Mouse (Mus musculus) liver, adult 2 months (tissue): Measurements from ENCODE around the gene Gm37240.

Source experiments
- CTCF ChIP-seq: fragments of 200-500 bp; IDR thresholded peaks from 2 replicates; pipeline ENCODE4 v1.5.1; 2011; ENCODE audit warnings: low read depth, low read length, control low read depth
- POLR2A ChIP-seq: fragments of 200-500 bp; IDR thresholded peaks from 2 replicates; pipeline ENCODE4 v1.6.1; 2011; ENCODE audit warnings: low read length, control low read depth; ENCODE audit not compliant: insufficient read depth; ENCODE audit errors: extremely low read depth

DNA sequence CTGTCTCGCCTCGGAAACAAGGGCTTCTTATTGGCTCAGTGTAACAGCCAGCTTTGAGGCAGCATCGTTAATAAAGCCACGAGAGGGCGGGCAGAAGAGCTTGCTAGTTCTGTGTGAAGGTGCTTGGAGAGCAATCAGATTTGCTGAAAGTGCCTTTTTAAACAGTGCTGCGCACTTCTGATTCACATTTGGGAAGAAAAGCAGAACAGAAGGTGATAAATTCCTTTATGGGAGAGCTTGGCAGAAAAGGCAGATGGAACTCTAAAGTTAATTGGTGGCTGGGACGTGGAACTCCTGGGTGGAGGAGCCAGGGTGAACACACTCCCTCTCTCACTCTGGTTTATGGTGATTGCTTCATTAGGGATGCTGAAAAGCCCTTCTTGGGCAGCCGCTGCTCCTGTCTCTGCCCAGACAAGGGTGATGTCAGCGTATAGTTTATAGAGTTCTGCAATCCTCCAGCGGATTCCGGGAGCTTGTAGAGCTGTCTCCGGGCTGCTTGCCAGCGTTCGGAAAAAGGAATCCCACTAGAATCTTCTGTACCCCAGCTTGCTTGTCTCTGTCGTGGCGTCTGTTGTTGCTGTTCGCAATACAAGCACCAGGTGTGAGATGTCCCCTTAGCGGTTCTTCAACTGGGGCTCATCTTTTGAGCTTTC, 1141.7 kb downstream of the Gm37240 start:
- TF ChIP-seq POLR2A (no peak), CTCF (no peak)
